Mouse (Mus musculus) limb, embryonic 11.5 days (tissue): ENCODE measurements around the gene Fuz. TPM values are rescaled to one million over a fixed set of nuclear protein-coding genes. Genes with fewer than 3 reads are reported as not detected.

Source experiments
- ATAC-seq: fragments of 200-750 bp; cut with Nextera tagmentation; 2 replicates; pipeline ENCODE4 v1.8.0; 2017; ENCODE audit warnings: low read depth; ENCODE audit not compliant: insufficient number of reproducible peaks, low FRiP score, low TSS enrichment
- DNase-seq: peaks from one replicate; pipeline ENCODE4 v3.0.0-alpha.2; 2015; ENCODE audit warnings: low spot score
- H3K27ac ChIP-seq: fragments of 300-500 bp; sonication (generic); replicated peaks from 2 replicates; pipeline ENCODE4 v1.5.1; 2014; ENCODE audit warnings: low read depth, mild to moderate bottlenecking, low read length
- H3K27me3 ChIP-seq: fragments of 300-500 bp; sonication (generic); 2 replicates; pipeline ENCODE4 v1.6.1; 2014; ENCODE audit warnings: mild to moderate bottlenecking, low read length, mixed read lengths; ENCODE audit not compliant: control insufficient read depth, insufficient read depth
- H3K36me3 ChIP-seq: fragments of 300-500 bp; sonication (generic); 2 replicates; pipeline ENCODE4 v1.6.1; 2014; ENCODE audit warnings: mild to moderate bottlenecking, low read length, moderate library complexity, mixed read lengths; ENCODE audit not compliant: control insufficient read depth, insufficient read depth
- H3K4me1 ChIP-seq: fragments of 300-500 bp; sonication (generic); 2 replicates; pipeline ENCODE4 v1.6.1; 2014; ENCODE audit warnings: low read length, mixed read lengths; ENCODE audit not compliant: control insufficient read depth, insufficient read depth
- H3K4me2 ChIP-seq: fragments of 300-500 bp; sonication (generic); 2 replicates; pipeline ENCODE4 v1.6.1; 2014; ENCODE audit warnings: low read depth, mild to moderate bottlenecking, moderate library complexity; ENCODE audit not compliant: severe bottlenecking
- H3K4me3 ChIP-seq: fragments of 300-500 bp; sonication (generic); 2 replicates; pipeline ENCODE4 v1.5.1; 2014; ENCODE audit warnings: low read depth, low read length
- H3K9ac ChIP-seq: fragments of 300-500 bp; sonication (generic); 2 replicates; pipeline ENCODE4 v1.6.1; 2014; ENCODE audit warnings: mild to moderate bottlenecking, low read length
- H3K9me3 ChIP-seq: fragments of 300-500 bp; sonication (generic); 2 replicates; pipeline ENCODE4 v1.6.1; 2016; ENCODE audit warnings: low read length; ENCODE audit not compliant: control insufficient read depth
- WGBS: fragments of 180-500 bp; shearing (Covaris S2); extraction: QIAGEN DNeasy Blood & Tissue Kit; methylation state at CpG from one replicate; pipeline ENCODE4 v1.1.7; 2014; 5-methylcytosine and 5-hydroxymethylcytosine counted together
- polyA plus RNA-seq: library from polyadenylated mRNA; unstranded; fragments of >200 nt; fragmentation: Nextera tagmentation; extraction: Ambion mirVana; gene quantifications from 2 replicates; pipeline ENCODE4 v1.2.1, GENCODE M21; 2014

The Fuz gene
- polyA plus RNA-seq, 1 experiment from 2014 or later, result 16.0 TPM

DNA sequence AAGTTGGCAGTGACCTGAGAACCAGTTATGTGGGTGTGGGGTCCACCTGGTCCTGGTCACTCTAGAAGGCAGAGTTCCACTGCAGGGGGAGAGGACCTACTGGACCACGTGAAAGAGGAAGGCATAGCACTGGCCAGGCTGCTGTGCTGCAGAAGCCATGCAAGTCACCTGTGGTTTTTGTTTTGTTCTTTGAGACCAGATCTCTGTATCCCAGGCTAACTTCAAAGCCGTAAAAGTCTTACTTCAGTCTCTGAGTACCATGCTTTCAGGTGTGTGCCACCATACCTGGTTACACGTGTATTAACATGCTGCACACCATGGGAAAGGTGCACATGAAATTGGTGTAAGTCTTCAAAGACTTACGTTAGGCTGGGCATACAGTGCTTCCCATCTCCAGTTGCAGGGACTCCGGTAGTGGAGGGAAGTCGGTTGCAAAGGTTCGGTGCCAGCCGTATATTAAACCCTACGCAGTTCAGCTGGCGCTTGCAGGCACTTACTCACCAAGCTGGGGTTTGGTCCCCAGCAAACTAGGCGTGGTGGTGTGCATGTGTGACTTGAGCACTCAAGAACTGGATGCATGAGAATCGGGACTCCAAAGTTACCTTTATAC, 44.1 kb upstream of the Fuz start:
- no peak for ATAC-seq
- 93% methylated on average over 12 of the region's 12 CpGs for WGBS
- H3K9ac ChIP-seq, result no peak overlapping the region
- peaks cover 22% of the 10 kb centered on the region for H3K4me1 ChIP-seq
- H3K27me3 ChIP-seq, result no peaks in the 10 kb centered on the region
- H3K27ac ChIP-seq, result no peak overlapping the region
- H3K4me2 ChIP-seq, result no peak overlapping the region
- no peak overlapping the region for H3K4me3 ChIP-seq
- DNase-seq, result no peak
- no peaks in the 10 kb centered on the region for H3K9me3 ChIP-seq
- peaks cover 6% of the 10 kb centered on the region for H3K36me3 ChIP-seq

DNA sequence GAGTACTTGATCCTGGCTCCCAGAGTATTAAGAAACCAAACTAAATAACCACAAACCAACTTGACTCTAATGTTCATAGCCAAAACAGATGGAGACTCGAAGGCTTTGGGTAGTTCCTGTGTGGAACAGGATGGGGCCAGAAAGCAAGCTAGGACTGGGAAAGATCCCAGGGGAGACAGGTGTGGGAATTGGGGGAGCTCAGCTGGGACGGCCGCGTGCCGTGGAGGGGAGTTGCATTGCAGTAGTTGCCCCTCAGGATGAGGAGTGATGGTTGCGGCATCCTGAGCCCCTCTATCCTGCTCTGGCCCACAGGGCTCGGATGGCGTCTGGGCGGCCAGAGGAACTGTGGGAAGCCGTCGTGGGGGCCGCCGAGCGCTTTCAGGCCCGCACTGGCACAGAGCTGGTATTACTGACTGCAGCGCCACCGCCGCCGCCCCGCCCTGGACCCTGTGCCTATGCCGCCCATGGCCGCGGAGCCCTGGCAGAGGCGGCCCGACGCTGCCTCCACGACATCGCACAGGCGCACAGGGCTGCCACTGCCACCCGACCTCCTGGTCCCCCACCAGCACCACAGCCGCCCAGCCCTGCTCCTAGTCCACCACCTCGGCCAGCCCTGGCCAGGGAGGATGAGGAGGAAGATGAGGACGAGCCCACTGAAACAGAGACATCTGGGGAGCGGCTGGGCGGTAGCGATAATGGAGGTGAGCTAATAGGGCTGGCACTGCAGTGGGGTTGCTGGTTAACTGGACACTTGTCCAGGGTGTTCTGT, 43.4 kb upstream of the Fuz start:
- H3K9ac ChIP-seq, result no peak overlapping the region
- peaks cover 5% of the 10 kb centered on the region; the same call in 1 of the 2 replicates for H3K36me3 ChIP-seq
- H3K27me3 ChIP-seq, result no peaks in the 10 kb centered on the region
- no peaks in the 10 kb centered on the region for H3K9me3 ChIP-seq
- H3K4me2 ChIP-seq, result no peak overlapping the region
- DNase-seq (no peak), ATAC-seq (no peak)
- WGBS, result 89% methylated on average over 36 of the region's 36 CpGs
- H3K27ac ChIP-seq, result no peak overlapping the region
- no peak overlapping the region for H3K4me3 ChIP-seq
- H3K4me1 ChIP-seq, result peaks cover 22% of the 10 kb centered on the region

DNA sequence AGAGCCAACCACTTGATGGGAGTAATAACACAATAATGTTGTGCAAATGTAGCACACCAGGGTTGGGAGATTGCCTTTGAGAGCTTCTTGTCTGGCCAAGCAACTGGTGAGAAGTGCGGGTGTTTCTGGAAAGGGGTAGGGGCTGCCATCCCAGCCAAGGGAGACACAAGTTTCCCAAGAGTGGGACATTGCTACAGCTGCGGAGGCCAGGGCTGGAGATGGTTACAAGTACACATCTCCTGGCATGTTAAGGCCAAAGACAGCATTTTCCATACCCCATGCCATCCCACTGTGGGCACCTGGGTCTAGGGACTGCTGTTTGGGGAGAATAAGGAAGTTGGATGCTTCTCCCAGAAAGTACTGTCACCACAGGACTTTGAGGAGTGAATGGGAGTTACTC, 42.8 kb upstream of the Fuz start:
- no peak for ATAC-seq
- Histone ChIP-seq H3K27ac (no peak overlapping the region), H3K9ac (no peak overlapping the region), H3K36me3 (peaks cover 5% of the 10 kb centered on the region; the same call in 1 of the 2 replicates), H3K27me3 (no peaks in the 10 kb centered on the region), H3K9me3 (no peaks in the 10 kb centered on the region), H3K4me3 (no peak overlapping the region), H3K4me2 (no peak overlapping the region), H3K4me1 (peaks cover 21% of the 10 kb centered on the region)
- WGBS, result 98% methylated on average over 2 of the region's 2 CpGs
- no peak for DNase-seq

DNA sequence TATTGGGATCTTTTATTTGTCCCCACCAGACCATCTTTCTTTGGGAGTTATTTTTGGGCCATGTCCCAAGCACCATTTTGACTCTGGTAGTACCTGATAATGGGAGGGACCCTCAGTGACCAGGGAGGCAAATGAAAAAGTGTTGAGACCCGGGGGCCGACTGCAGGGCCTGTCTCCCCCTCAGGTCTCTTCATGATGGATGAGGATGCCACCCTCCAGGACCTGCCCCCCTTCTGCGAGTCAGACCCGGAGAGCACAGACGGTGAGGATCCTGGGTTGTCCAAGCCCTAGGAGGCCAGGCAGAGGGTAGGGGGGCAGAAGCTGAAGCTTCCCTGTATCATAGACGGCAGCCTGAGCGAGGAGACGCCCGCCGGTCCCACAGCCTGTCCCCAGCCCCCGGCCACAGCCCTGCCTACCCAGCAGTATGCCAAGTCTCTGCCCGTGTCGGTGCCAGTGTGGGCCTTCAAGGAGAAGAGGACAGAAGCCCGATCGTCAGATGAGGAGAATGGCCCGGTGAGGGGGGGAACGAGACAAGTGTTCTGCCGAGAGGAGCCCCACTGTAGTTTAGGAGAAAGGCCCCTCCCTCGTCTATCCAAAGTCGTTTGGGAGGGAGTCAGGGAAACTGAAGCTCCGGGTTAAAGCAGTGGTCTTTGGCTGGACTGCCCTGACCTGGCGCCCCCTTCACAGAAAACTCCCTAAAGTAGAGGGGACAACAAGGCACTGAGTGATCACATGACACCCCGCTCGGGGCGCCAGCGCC, 42.1 kb upstream of the Fuz start:
- H3K27ac ChIP-seq, result peak overlapping the region; percentile 48
- peak overlapping the region; percentile 56 for H3K9ac ChIP-seq
- peak overlapping the region; percentile 70 for H3K4me2 ChIP-seq
- no peaks in the 10 kb centered on the region for H3K9me3 ChIP-seq
- DNase-seq (no peak), ATAC-seq (no peak)
- peak overlapping the region; percentile 39 for H3K4me3 ChIP-seq
- WGBS, result 34% methylated on average over 26 of the region's 26 CpGs
- H3K36me3 ChIP-seq, result peaks cover 5% of the 10 kb centered on the region; the same call in 1 of the 2 replicates
- no peaks in the 10 kb centered on the region for H3K27me3 ChIP-seq
- H3K4me1 ChIP-seq, result peaks cover 21% of the 10 kb centered on the region

DNA sequence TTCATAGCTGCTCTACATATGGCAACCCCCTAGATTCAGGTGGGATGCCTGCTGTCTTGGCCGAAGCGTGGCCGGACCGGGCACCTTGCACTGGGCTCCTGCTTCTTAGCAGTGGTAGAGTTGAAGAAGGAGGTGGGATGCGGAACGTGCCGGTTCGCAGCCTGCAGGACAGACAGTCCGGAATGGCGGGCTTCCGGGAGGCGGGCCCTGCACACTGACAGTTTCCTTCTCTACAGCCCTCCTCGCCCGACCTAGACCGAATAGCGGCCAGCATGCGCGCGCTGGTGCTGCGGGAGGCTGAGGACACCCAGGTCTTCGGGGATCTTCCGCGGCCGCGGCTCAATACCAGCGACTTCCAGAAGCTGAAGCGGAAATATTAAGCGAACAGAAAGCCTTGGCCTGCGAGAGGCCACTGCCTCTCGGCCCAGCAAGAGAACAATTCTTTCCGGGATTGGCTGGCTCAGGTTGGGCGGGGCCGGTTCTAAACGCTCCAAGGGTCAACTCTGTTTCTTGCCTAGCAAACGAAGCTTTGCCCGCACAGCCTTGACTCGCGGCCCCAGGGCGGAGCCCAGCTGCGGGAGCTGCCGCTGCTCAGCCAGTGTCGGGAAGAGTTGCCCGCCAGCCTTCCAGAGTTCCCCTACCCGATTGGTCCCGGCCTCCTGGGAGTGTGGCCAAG, 41.4 kb upstream of the Fuz start:
- peak overlapping the region; percentile 56 for H3K9ac ChIP-seq
- H3K9me3 ChIP-seq, result no peaks in the 10 kb centered on the region
- H3K4me1 ChIP-seq, result peaks cover 21% of the 10 kb centered on the region
- peak overlapping the region; percentile 70 for H3K4me2 ChIP-seq
- peak overlapping the region; percentile 48 for H3K27ac ChIP-seq
- H3K4me3 ChIP-seq, result peak overlapping the region; percentile 39
- ATAC-seq (0 out of 2 replicates have a peak, but pooled peaks have one; percentile 15), DNase-seq (peak; percentile 81)
- peaks cover 5% of the 10 kb centered on the region; the same call in 1 of the 2 replicates for H3K36me3 ChIP-seq
- WGBS, result 2% methylated on average over 45 of the region's 45 CpGs
- no peaks in the 10 kb centered on the region for H3K27me3 ChIP-seq

DNA sequence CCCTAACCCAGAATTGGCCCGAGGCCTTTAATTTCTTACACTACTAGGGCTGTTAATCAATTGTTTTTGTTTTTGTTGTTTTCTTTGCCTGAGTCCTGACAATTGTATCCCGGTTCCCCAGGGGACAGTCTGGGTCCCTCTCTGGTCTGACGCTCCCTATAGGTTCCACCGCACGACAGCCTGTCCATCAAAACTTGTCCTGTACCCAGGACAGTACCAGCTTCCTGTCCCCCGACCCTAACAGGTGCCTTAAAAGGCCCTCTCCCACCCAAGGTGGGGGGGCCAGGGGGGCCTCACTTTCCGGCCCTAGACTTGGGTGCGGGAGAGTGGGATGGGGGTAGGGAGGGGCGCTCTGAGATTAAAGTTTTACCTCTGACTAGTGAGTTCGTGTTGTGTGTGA, 40.8 kb upstream of the Fuz start:
- no peak for DNase-seq
- whole genome bisulfite sequencing, result 46% methylated on average over 10 of the region's 10 CpGs
- H3K27ac ChIP-seq, result peak overlapping the region; percentile 48; the same call in 1 of the 2 replicates
- H3K4me3 ChIP-seq, result peak overlapping the region; percentile 39
- no peak for ATAC-seq
- no peak overlapping the region; the same call in 1 of the 2 replicates for H3K9ac ChIP-seq
- peak overlapping the region; percentile 70 for H3K4me2 ChIP-seq
- peaks cover 21% of the 10 kb centered on the region for H3K4me1 ChIP-seq
- H3K36me3 ChIP-seq, result peaks cover 5% of the 10 kb centered on the region; the same call in 1 of the 2 replicates
- H3K27me3 ChIP-seq, result no peaks in the 10 kb centered on the region
- no peaks in the 10 kb centered on the region for H3K9me3 ChIP-seq

DNA sequence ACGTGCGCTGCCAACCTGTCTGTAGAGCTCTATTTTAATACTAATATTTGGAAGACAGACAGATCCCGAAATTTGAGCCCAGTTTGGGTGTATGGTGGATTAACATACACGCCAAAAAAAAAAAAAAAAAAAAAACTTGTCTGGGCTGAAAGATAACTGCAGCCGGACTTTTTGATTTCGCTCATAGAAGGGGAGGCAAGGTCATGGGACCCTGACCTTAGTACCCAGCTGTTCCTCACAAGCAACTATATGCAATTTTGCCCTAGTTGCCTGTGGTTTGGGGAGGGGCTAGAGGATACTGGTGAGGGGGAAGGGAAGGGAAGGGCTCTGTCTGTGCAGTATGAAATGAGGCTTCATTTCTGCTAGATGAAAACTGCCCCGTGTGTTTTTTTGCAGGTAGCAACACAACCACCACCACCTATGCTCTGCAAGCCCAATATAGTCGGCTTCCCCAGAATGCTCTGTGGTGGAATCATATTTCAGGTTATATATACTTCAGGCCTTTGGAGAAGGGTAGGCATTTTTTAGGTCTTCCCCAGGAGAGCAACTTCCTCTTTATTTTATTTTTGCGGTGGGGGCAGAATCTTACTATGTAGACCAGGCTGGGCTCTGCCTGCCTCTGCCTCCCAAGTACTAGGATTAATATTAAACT, 39.5 kb upstream of the Fuz start:
- Histone ChIP-seq H3K4me2 (peak overlapping the region; percentile 75), H3K27me3 (no peaks in the 10 kb centered on the region), H3K36me3 (peaks cover 8% of the 10 kb centered on the region; the same call in 1 of the 2 replicates), H3K4me3 (peak overlapping the region; percentile 52), H3K9ac (no peak overlapping the region), H3K9me3 (no peaks in the 10 kb centered on the region), H3K4me1 (peaks cover 16% of the 10 kb centered on the region), H3K27ac (no peak overlapping the region)
- DNase-seq, result no peak
- ATAC-seq, result no peak
- WGBS, result 64% methylated on average over 9 of the region's 9 CpGs
